Mouse (Mus musculus) layer of hippocampus, postnatal 36 days (tissue): ENCODE results near the gene Tmem223. TPM values are rescaled to one million over a fixed set of nuclear protein-coding genes. Genes with fewer than 3 reads are reported as not detected.

Experiments used
- DNase-seq, 2 experiments: peaks; one replicate each; pipeline ENCODE4 v3.0.0; 2022
- microRNA-seq, 2 experiments: library from miRNA; unstranded; fragments of <30 nt; microRNA quantifications; one replicate each; pipeline ENCODE4 v1.2.0; 2021
- total RNA-seq, 2 experiments: library from RNA; stranded (reverse); gene quantifications; 2 replicates each; pipeline ENCODE4 v1.2.3; 2021

The Tmem223 gene
- total RNA-seq, 2 experiments from 2014 or later = 79.7 to 86.2 TPM

DNA sequence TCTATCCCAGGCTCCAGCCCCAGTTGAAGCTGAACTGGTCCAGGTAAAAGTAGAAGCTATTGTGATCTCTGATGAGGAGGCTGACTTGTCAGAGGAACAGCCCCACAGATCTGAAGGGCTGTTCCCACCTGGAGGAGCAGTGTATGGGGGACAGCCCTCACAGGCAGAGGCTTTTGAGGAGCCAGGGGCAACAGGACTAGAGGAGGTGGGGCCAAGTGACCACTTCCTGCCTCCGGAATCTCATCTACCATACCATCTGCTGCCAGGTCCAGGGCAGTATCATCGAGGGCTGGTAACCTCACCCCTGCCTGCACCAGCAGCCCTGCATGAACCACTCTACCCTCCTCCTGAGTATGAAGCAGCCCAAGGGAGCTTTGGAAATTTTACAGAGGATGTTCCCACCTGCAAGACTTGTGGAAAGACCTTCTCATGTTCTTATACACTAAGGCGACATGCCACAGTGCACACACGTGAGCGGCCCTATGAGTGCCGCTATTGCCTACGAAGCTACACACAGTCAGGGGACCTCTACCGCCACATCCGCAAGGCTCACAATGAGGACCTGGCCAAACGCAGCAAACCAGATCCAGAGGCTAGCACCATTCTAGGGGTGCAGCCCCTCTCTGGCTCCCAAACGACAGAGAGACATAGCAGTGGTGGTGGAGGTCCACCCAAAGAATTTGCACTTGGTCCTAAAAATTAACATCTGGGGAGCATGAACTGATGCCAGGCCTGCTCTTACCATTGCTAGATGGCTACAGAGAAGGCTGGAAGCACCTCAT is 33.3 kb downstream of the Tmem223 start:
- DNase-seq = no peak

DNA sequence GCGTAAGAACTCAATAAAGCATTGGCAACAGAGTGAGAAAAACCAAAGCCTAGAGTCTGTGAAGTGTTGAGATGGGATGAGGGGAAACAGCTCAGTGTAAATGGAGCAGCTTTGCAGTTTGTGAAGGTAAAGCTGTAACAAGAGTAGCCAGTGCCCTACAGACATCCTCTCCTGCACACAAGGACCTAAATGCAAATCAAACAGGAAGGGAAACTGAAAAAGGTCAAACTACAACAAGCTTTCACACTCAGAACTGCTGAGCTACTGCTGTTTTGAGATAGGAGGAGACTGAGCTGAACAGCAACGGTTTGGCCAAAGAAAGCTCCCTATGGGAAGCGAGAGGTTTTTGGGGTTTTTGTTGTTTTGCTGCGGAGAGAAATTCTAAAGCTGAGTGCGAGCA is 36.0 kb downstream of the Tmem223 start:
- DNase-seq = no peak

GRCm38 (mm10) chr19:8815812-8816211 is 45.0 kb downstream of the Tmem223 start:
- DNase-seq = no peak

DNA sequence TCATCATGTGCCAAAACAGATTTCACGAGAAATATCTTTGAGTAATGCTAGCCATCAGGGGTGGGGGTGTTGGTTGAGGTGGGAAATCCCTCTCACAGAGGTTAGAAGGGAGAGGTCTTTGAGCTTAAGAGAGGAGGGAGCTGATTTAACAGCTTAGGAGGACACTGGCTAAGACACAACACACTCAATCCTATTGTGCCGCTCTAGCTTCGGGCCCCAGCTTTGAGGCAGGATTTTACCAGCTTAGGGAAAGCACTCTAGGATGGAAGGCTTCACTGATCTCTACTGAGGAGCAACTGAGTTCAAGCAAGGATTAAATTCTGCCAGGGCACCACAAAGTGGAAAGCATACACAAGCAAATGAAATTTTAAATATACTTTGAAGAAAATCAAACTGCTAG is 46.2 kb downstream of the Tmem223 start:
- no peak for DNase-seq

DNA sequence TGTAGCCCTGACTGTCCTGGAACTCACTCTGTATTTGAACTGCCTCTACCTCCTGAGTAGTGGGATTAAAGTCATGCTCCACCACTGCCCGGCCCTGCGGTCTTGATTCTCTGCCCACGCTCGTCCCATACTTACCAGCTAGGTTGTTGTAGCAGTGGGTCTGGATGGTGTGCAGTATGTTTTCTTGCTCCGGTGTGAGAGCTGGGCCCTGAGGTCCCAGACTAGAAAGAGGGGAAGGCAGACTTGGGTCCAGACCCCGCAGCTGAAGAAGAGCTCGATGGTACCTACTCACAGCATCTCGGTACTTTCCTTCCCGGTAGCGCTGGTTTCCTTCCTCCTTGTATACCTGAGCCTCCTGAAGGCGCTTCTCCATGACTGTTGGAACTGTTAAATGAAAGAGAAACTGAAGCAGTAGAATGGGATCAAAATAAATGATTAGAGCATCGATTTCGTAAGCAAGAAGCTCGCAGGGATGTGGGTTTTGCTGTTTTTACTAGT is 47.6 kb downstream of the Tmem223 start:
- no peak for DNase-seq

GRCm38 (mm10) chr19:8818801-8819595 is 48.2 kb downstream of the Tmem223 start, which contains the start of gene Ttc9c:
Ttc9c (minus strand) TSS chr19:8819333.
- DNase-seq = peak; percentile 95 to 97

DNA sequence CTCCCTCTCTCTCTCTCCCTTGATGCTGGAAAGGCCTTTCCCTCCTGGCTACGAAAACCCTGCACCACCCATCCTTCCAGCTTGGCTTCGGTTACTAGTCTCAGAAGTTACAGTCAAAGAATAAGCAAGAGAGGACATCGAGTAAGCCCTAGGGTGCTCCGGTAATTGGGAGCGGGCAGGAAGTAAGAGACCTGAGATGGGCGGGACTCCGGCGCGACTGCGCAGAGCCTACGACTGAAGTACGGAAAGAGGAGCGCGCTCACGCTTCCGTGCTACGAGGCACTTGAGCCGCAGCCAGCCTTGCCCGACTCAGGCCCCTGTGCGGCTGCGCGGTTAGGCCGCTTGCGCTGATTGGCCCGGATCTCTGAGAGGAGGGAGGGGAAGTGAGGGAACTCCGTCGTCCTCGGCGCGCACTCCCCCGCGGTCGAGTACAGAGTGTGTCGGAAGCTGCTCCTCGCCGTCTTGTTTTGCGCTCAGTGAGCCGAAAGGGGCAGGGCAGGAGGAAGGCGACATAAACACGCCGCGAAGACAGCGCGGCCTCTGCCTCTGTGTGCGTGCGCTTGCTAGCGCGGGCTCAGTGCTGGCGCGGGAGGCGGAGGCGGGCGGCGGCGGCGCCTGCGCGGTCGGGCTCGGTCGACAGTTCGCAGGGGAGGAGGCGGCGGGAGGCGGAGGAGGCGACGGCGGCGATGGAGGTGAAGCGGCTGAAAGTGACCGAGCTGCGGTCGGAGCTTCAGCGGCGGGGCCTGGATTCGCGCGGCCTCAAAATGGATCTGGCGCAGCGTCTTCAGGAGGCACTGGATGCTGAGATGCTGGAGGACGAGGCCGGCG is 49.0 kb downstream of the Tmem223 start, which contains the start of gene Hnrnpul2:
TSS of gene Hnrnpul2 (plus strand) at position 415 of the 828 bp plus-strand sequence.
- peak; percentile 99 for DNase-seq

DNA sequence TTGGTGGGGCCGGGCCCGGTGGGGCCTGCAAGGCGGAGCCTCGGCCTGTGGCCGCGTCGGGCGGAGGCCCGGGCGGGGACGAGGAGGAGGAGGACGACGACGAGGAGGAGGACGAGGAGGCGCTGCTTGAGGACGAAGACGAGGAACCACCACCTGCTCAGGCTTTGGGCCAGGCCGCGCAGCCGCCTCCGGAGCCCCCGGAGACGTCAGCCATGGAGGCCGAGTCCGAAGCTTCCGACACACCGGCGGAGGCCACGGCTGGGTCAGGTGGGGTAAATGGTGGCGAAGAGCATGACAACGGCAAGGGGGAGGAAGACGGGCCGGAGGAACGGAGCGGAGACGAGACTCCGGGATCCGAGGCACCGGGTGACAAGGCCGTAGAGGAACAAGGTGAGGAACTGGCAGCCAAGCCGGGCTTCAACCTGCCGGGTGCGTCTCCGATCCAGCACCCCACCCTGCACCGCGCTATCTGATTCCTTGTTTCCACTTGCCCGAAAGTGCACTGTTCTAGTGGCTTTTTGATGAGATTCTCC is 49.7 kb downstream of the Tmem223 start:
- DNase-seq = no peak

DNA sequence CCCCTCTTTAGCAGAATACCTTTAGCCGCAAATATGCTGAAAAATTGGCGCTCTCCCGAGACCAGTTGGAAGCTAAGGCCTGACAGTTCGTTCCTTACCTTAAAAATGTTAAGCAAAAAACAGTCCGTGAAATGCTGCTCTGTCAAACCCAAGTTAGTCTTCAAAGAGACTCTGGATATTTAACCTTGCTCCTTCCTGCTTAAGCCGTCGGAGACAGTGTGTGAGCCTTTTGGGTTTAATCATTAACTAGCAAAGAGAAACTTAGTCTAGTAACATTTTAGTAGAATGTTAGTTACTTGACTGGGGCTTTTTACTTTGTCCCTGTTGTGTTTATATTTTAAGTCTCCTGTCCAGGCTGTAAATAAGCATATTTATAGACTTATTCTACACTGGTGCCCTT is 50.4 kb downstream of the Tmem223 start:
- DNase-seq = no peak

Small RNA genes within 50 kb of the gene (microRNA-seq; reads per million reads assigned to microRNA genes)
- gene Mir6992 = 0 reads per million in 2 experiments

Other genes starting within 250 kb of the Tmem223 start
- 1 to 10 TPM; 8.6 TPM for gene Slc22a8, start 179.7 kb upstream of the Tmem223 start, total RNA-seq
- 1 to 10 TPM; 1.7 to 2.1 TPM for gene Slc22a6, start 153.0 kb upstream of the Tmem223 start, total RNA-seq
- 100 to 1,000 TPM; 172 to 186 TPM for gene Chrm1, start 107.2 kb upstream of the Tmem223 start, total RNA-seq
- 100 to 1,000 TPM; 146 to 149 TPM for gene Slc3a2, start 47.6 kb upstream of the Tmem223 start, total RNA-seq
- 10 to 100 TPM; 51.0 to 52.3 TPM for gene Wdr74, start 35.2 kb upstream of the Tmem223 start, total RNA-seq
- 1 to 10 TPM; 1.3 to 1.4 TPM for gene 1700092M07Rik, start 30.3 kb upstream of the Tmem223 start, total RNA-seq
- gene Stx5a, start 29.6 kb upstream of the Tmem223 start, total RNA-seq = 10 to 100 TPM; 67.4 to 76.3 TPM
- gene Nxf1, start 13.9 kb upstream of the Tmem223 start, total RNA-seq = 100 to 1,000 TPM in 1 of 2 experiments, 10 to 100 TPM in 1; 99.8 to 119 TPM
- gene Tmem179b, start 3.5 kb downstream of the Tmem223 start, total RNA-seq = 1 to 10 TPM; 9.4 to 9.9 TPM
- gene Taf6l, start 15.4 kb downstream of the Tmem223 start, total RNA-seq = 10 to 100 TPM; 12.2 to 13.8 TPM
- 100 to 1,000 TPM; 113 to 115 TPM for gene Polr2g, start 27.6 kb downstream of the Tmem223 start, total RNA-seq
- gene Zbtb3, start 31.6 kb downstream of the Tmem223 start, total RNA-seq = 1 to 10 TPM; 6.8 to 7.1 TPM
- gene Ttc9c, start 48.3 kb downstream of the Tmem223 start, total RNA-seq = 10 to 100 TPM; 36.5 to 37.3 TPM
- gene Hnrnpul2, start 49.0 kb downstream of the Tmem223 start, total RNA-seq = 100 to 1,000 TPM; 123 to 126 TPM
- not detected for gene AC129217.1, start 58.8 kb downstream of the Tmem223 start, total RNA-seq
- gene Bscl2, start 66.5 kb downstream of the Tmem223 start, total RNA-seq = 100 to 1,000 TPM in 1 of 2 experiments, 10 to 100 TPM in 1; 99.0 to 112 TPM
- gene Gng3, start 68.2 kb downstream of the Tmem223 start, total RNA-seq = 100 to 1,000 TPM; 161 to 172 TPM
- under 1 TPM; 0.55 to 0.61 TPM for gene Lrrn4cl, start 79.8 kb downstream of the Tmem223 start, total RNA-seq
- gene Ubxn1, start 100.5 kb downstream of the Tmem223 start, total RNA-seq = 10 to 100 TPM; 85.7 to 98.6 TPM
- 10 to 100 TPM; 31.5 to 31.7 TPM for gene Uqcc3, start 109.9 kb downstream of the Tmem223 start, total RNA-seq
- gene Lbhd1, start 112.7 kb downstream of the Tmem223 start, total RNA-seq = 1 to 10 TPM; 4.7 to 6.3 TPM
- not detected for gene Gm49403, start 112.9 kb downstream of the Tmem223 start, total RNA-seq
- 10 to 100 TPM; 20.7 to 23.2 TPM for gene 1810009A15Rik, start 117.9 kb downstream of the Tmem223 start, total RNA-seq
- gene Gm49416, start 117.9 kb downstream of the Tmem223 start, total RNA-seq = 1 to 10 TPM in 1 of 2 experiments, under 1 TPM in 1; 0.99 to 2.3 TPM
- gene Ints5, start 122.0 kb downstream of the Tmem223 start, total RNA-seq = 10 to 100 TPM; 25.2 to 26.3 TPM
- gene Ganab, start 127.1 kb downstream of the Tmem223 start, total RNA-seq = 100 to 1,000 TPM; 111 to 118 TPM
- 100 to 1,000 TPM; 165 to 175 TPM for gene B3gat3, start 149.4 kb downstream of the Tmem223 start, total RNA-seq
- 1 to 10 TPM; 4.0 TPM for gene Rom1, start 158.4 kb downstream of the Tmem223 start, total RNA-seq
- 10 to 100 TPM; 10.9 to 11.8 TPM for gene Eml3, start 158.6 kb downstream of the Tmem223 start, total RNA-seq
- gene Mta2, start 170.9 kb downstream of the Tmem223 start, total RNA-seq = 10 to 100 TPM; 54.7 to 60.7 TPM
- gene Tut1, start 182.9 kb downstream of the Tmem223 start, total RNA-seq = 10 to 100 TPM; 19.6 to 19.7 TPM
- gene Eef1g, start 196.0 kb downstream of the Tmem223 start, total RNA-seq = 100 to 1,000 TPM; 233 to 254 TPM
- gene Ahnak, start 218.3 kb downstream of the Tmem223 start, total RNA-seq = 10 to 100 TPM; 14.5 to 24.0 TPM